Mouse (Mus musculus) kidney, postnatal 0 days (tissue): ENCODE results near the gene Hspa1a. TPM values are rescaled to one million over a fixed set of nuclear protein-coding genes. Genes with fewer than 3 reads are reported as not detected.
"Not testable (repeated sequence)": the region's sequence is repeated elsewhere in the genome, so short reads cannot be mapped to it uniquely, and the experiment has no call there.

Experiments used
- ATAC-seq: fragments of 200-750 bp; cut with Nextera tagmentation; replicated peaks from 2 replicates; pipeline ENCODE4 v1.8.0; 2017; ENCODE audit warnings: low read depth, moderate number of reproducible peaks, moderate TSS enrichment, moderate library complexity; ENCODE audit not compliant: low FRiP score
- DNase-seq: peaks from one replicate; pipeline ENCODE4 v3.0.0-alpha.2; 2016; ENCODE audit warnings: low spot score
- H3K27ac ChIP-seq: fragments of 300-500 bp; sonication (generic); 2 replicates; pipeline ENCODE4 v1.5.1; 2014; ENCODE audit warnings: mild to moderate bottlenecking
- H3K27me3 ChIP-seq: fragments of 300-500 bp; sonication (generic); 2 replicates; pipeline ENCODE4 v1.6.1; 2014; ENCODE audit warnings: low read length, mixed read lengths; ENCODE audit not compliant: insufficient read depth
- H3K36me3 ChIP-seq: fragments of 300-500 bp; sonication (generic); 2 replicates; pipeline ENCODE4 v1.6.1; 2014; ENCODE audit warnings: low read length, mixed read lengths; ENCODE audit not compliant: insufficient read depth
- H3K4me1 ChIP-seq: fragments of 300-500 bp; sonication (generic); replicated peaks from 2 replicates; pipeline ENCODE4 v1.6.1; 2014; ENCODE audit warnings: antibody characterized with exemption, low read length, mixed read lengths; ENCODE audit not compliant: insufficient read depth
- H3K4me2 ChIP-seq: fragments of 300-500 bp; sonication (generic); 2 replicates; pipeline ENCODE4 v1.6.1; 2014; ENCODE audit warnings: mild to moderate bottlenecking, low read length, moderate library complexity, mixed read lengths
- H3K4me3 ChIP-seq: fragments of 300-500 bp; sonication (generic); replicated peaks from 2 replicates; pipeline ENCODE4 v1.5.1; 2014; ENCODE audit warnings: low read depth, low read length
- H3K9ac ChIP-seq: fragments of 300-500 bp; sonication (generic); 2 replicates; pipeline ENCODE4 v1.6.1; 2014; ENCODE audit warnings: low read depth, low read length
- H3K9me3 ChIP-seq: fragments of 300-500 bp; sonication (generic); replicated peaks from 2 replicates; pipeline ENCODE4 v1.6.1; 2016; ENCODE audit warnings: low read length, inconsistent platforms, mixed read lengths
- CTCF ChIP-seq: IDR thresholded peaks from 2 replicates; pipeline ENCODE4 v1.5.1; 2016; ENCODE audit warnings: antibody characterized with exemption, low read depth, mild to moderate bottlenecking, moderate library complexity
- WGBS: fragments of 180-500 bp; shearing (Covaris S2); extraction: QIAGEN DNeasy Blood & Tissue Kit; methylation state at CpG from one replicate; pipeline ENCODE4 v1.1.7; 2014; 5-methylcytosine and 5-hydroxymethylcytosine counted together
- polyA plus RNA-seq: library from polyadenylated mRNA; unstranded; fragments of >200 nt; fragmentation: Nextera tagmentation; extraction: Ambion mirVana; gene quantifications from 2 replicates; pipeline ENCODE4 v1.2.1, GENCODE M21; 2015

Hspa1a gene
- 22.4 and 23.5 TPM in 2 replicates for polyA plus RNA-seq

- Histone ChIP-seq H3K9ac (peak within 1 kb of the TSS; percentile 47; the same call in 1 of the 2 replicates), H3K4me3 (peak within 1 kb of the TSS; percentile 26; the same call in 1 of the 2 replicates), H3K4me2 (peak within 1 kb of the TSS; percentile 62), H3K27ac (peak within 1 kb of the TSS; percentile 60; the same call in 1 of the 2 replicates)
- H3K36me3 ChIP-seq, H3K4me1 ChIP-seq, H3K9me3 ChIP-seq, H3K27me3 ChIP-seq: not testable (repeated sequence)
- WGBS = 2% methylated on average over 27 of the region's 33 CpGs
- ATAC-seq = peak; percentile 92
- peak; percentile 96 for DNase-seq
These were observed at the start of gene Hspa1a, which contains the start of gene Hspa1l for GRCm38 (mm10) chr17:34972069-34972749. TSS of gene Hspa1a (minus strand) at chr17:34972156. TSS of gene Hspa1l (plus strand) at chr17:34972703.

DNA sequence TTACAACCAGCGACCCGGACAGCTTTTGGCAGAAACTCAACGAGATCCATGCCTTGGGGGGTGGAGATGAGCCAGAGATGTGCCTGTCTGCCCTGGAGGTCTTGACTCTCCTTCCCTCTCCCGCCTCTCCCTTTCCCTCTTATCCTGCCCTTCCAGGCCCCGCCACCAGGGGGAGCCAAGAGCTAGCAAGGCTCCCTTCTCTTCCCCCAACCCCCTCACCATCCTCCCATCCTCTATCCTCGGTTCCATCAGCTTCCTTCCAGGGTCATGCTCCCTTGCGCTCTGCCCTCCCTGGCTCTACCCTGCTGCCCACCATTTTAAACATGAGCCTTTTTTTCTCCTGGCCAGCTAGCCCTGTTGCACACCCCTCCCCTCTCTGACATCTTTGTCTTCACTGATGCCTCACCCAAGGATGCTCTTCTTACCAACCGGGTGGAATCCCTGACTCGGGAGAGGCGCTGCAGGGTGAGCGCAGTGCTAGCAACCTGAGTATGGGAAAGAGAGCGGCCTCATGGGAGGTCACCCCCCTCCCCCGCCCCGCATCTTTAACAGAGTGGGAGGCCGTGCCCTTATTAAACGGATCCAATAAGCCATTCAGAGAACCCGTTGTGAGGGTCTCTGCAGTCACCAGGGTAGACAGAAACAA, 49.3 kb upstream of the Hspa1a start:
- 0 out of 2 replicates have a peak, but pooled peaks cover 2% of the 10 kb centered on the region for H3K36me3 ChIP-seq
- no peaks in the 10 kb centered on the region for H3K27me3 ChIP-seq
- no peak overlapping the region for H3K4me3 ChIP-seq
- peak; percentile 100 for TF ChIP-seq CTCF
- no peaks in the 10 kb centered on the region for H3K4me1 ChIP-seq
- no peak overlapping the region; the same call in 1 of the 2 replicates for H3K4me2 ChIP-seq
- peak overlapping the region; percentile 71 for H3K27ac ChIP-seq
- DNase-seq (peak; percentile 91), ATAC-seq (peak; percentile 31; the same call in 1 of the 2 replicates)
- H3K9ac ChIP-seq = no peak overlapping the region
- WGBS = 8% methylated on average over 17 of the region's 17 CpGs
- H3K9me3 ChIP-seq = no peaks in the 10 kb centered on the region

DNA sequence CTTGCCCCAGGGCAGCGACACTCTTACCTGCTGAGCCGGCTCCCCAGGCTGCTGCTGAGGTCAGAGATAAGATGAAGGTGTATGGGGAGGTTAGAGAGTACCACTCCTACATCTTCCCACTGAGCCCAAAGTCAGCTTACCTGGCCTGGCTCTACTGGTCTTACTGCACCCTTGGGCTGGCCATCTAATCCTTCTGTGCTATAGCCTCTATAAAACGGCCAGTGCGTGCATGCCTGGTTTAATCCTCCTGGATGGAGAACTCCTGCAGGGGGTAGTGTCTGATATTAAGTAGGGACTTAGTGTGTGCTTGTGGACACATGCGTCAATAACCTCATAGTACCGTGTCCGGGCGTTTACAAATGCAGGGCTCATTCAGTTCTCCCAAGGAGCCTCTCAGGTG, 48.6 kb upstream of the Hspa1a start:
- ATAC-seq = no peak
- WGBS = 91% methylated on average over 8 of the region's 8 CpGs
- no peak for TF ChIP-seq CTCF

GRCm38 (mm10) chr17:35019894-35020293, 47.9 kb upstream of the Hspa1a start:
- no peak for TF ChIP-seq CTCF
- Histone ChIP-seq H3K9ac (no peak overlapping the region), H3K36me3 (peaks cover 15% of the 10 kb centered on the region; the same call in 1 of the 2 replicates), H3K4me3 (no peak overlapping the region), H3K4me1 (no peaks in the 10 kb centered on the region), H3K4me2 (no peak overlapping the region), H3K9me3 (no peaks in the 10 kb centered on the region), H3K27ac (no peak overlapping the region), H3K27me3 (no peaks in the 10 kb centered on the region)
- DNase-seq (no peak), ATAC-seq (no peak)
- 75% methylated on average over 11 of the region's 11 CpGs for WGBS

More for the DNA sequence above, 48.6 kb upstream of the Hspa1a start:
- no peak overlapping the region for H3K4me2 ChIP-seq
- peaks cover 9% of the 10 kb centered on the region; the same call in 1 of the 2 replicates for H3K36me3 ChIP-seq
- H3K27me3 ChIP-seq = no peaks in the 10 kb centered on the region
- DNase-seq = no peak
- no peaks in the 10 kb centered on the region for H3K9me3 ChIP-seq
- no peak overlapping the region for H3K9ac ChIP-seq
- no peak overlapping the region for H3K27ac ChIP-seq
- no peaks in the 10 kb centered on the region for H3K4me1 ChIP-seq
- no peak overlapping the region for H3K4me3 ChIP-seq

DNA sequence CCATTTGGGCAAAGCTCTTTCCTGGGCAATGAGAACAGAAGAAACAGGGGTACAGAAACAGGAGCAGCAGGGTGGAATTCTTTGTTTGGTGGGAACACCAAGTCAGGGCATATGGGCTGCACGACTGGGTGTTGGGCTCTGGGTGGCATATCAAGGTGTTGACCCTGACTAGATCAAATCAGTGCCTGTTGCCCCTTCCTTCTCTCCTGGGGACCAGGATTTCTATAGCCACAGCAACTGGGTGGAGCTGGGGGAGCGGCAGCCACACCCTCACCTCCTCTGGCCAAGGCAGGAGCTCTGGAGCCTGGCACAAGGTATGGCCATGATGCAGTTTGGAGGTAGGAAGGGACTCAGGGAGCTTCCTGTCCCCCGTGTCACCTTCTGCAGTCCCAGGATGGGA, 46.2 kb upstream of the Hspa1a start:
- 79% methylated on average over 3 of the region's 3 CpGs for WGBS
- Histone ChIP-seq H3K4me1 (no peaks in the 10 kb centered on the region), H3K9ac (no peak overlapping the region), H3K36me3 (peaks cover 32% of the 10 kb centered on the region), H3K27ac (no peak overlapping the region), H3K4me3 (no peak overlapping the region), H3K4me2 (no peak overlapping the region), H3K9me3 (no peaks in the 10 kb centered on the region), H3K27me3 (no peaks in the 10 kb centered on the region)
- DNase-seq (no peak), ATAC-seq (no peak)
- TF ChIP-seq CTCF = no peak

DNA sequence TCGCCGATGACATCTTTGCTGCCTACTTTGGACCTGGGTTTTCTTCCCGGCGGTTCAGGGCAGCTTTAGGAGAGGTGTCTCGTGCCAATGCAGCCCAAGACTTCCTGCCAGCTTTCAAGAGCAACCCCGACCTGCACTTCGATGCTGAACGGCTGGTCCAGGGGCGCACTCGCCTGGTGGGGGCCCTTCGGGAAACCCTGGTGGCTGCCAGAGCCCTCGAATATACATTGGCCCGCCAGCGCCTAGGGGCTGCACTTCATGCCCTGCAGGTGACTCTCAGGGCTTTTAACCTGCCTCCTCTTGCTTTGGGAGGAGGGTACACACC, 45.7 kb upstream of the Hspa1a start:
- WGBS = 73% methylated on average over 14 of the region's 14 CpGs
- DNase-seq (no peak), ATAC-seq (no peak)
- H3K36me3 ChIP-seq = peaks cover 37% of the 10 kb centered on the region
- H3K4me2 ChIP-seq = no peak overlapping the region
- H3K9ac ChIP-seq = no peak overlapping the region
- H3K4me3 ChIP-seq = no peak overlapping the region
- no peaks in the 10 kb centered on the region for H3K9me3 ChIP-seq
- H3K4me1 ChIP-seq = no peaks in the 10 kb centered on the region
- TF ChIP-seq CTCF = no peak
- no peak overlapping the region for H3K27ac ChIP-seq
- H3K27me3 ChIP-seq = no peaks in the 10 kb centered on the region
